Mouse (Mus musculus) lung, embryonic 14.5 days (tissue): ENCODE results near the gene Drd5. TPM values are rescaled to one million over a fixed set of nuclear protein-coding genes. Genes with fewer than 3 reads are reported as not detected.

Experiments used
- ATAC-seq: fragments of 200-750 bp; cut with Nextera tagmentation; 2 replicates; pipeline ENCODE4 v1.8.0; 2017; ENCODE audit warnings: mild to moderate bottlenecking, moderate TSS enrichment, moderate library complexity; ENCODE audit not compliant: insufficient read depth
- DNase-seq: peaks from one replicate; pipeline ENCODE4 v3.0.0-alpha.2; 2015
- H3K27ac ChIP-seq: fragments of 300-500 bp; sonication (generic); 2 replicates; pipeline ENCODE4 v1.5.1; 2014; ENCODE audit warnings: low read depth, mild to moderate bottlenecking, moderate library complexity
- H3K27me3 ChIP-seq: fragments of 300-500 bp; sonication (generic); 2 replicates; pipeline ENCODE4 v1.6.1; 2014; ENCODE audit warnings: low read length, control low read depth; ENCODE audit not compliant: insufficient read depth
- H3K36me3 ChIP-seq: fragments of 300-500 bp; sonication (generic); 2 replicates; pipeline ENCODE4 v1.6.1; 2014; ENCODE audit warnings: control low read depth; ENCODE audit not compliant: insufficient read depth
- H3K4me1 ChIP-seq: fragments of 300-500 bp; sonication (generic); 2 replicates; pipeline ENCODE4 v1.6.1; 2014; ENCODE audit warnings: antibody characterized with exemption, control low read depth; ENCODE audit not compliant: insufficient read depth
- H3K4me2 ChIP-seq: fragments of 300-500 bp; sonication (generic); 2 replicates; pipeline ENCODE4 v1.6.1; 2014; ENCODE audit warnings: mild to moderate bottlenecking
- H3K4me3 ChIP-seq: fragments of 300-500 bp; sonication (generic); 2 replicates; pipeline ENCODE4 v1.5.1; 2014; ENCODE audit warnings: low read depth, low read length
- H3K9ac ChIP-seq: fragments of 300-500 bp; sonication (generic); 2 replicates; pipeline ENCODE4 v1.6.1; 2014
- H3K9me3 ChIP-seq: fragments of 300-500 bp; sonication (generic); 2 replicates; pipeline ENCODE4 v1.6.1; 2016; ENCODE audit warnings: low read depth, low read length, control low read depth
- CTCF ChIP-seq: IDR thresholded peaks from 2 replicates; pipeline ENCODE4 v1.5.1; 2016; ENCODE audit warnings: antibody characterized with exemption, low read depth
- WGBS: fragments of 180-500 bp; shearing (Covaris S2); extraction: QIAGEN DNeasy Blood & Tissue Kit; methylation state at CpG from one replicate; pipeline ENCODE4 v1.1.7; 2014; 5-methylcytosine and 5-hydroxymethylcytosine counted together
- polyA plus RNA-seq: library from polyadenylated mRNA; unstranded; fragments of >200 nt; fragmentation: Nextera tagmentation; extraction: Ambion mirVana; gene quantifications from 2 replicates; pipeline ENCODE4 v1.2.1, GENCODE M21; 2014

The Drd5 gene
- polyA plus RNA-seq, 1 experiment from 2014 or later: not detected

- Histone ChIP-seq H3K27ac (no peak overlapping the region), H3K4me3 (no peak overlapping the region), H3K9me3 (no peaks in the 10 kb centered on the region), H3K4me2 (no peak overlapping the region; the same call in 1 of the 2 replicates), H3K9ac (no peak overlapping the region), H3K36me3 (no peaks in the 10 kb centered on the region), H3K4me1 (no peaks in the 10 kb centered on the region), H3K27me3 (peaks cover 46% of the 10 kb centered on the region)
- no peak for TF ChIP-seq CTCF
- 13% methylated on average over 12 of the region's 12 CpGs for WGBS
- ATAC-seq: no peak
- DNase-seq: no peak
Measured at GRCm38 (mm10) chr5:38277936-38278600, 41.1 kb upstream of the Drd5 start.

GRCm38 (mm10) chr5:38280075-38280474, 39.1 kb upstream of the Drd5 start:
- no peaks in the 10 kb centered on the region for H3K9me3 ChIP-seq
- H3K4me1 ChIP-seq: no peaks in the 10 kb centered on the region
- H3K9ac ChIP-seq: no peak overlapping the region
- no peak overlapping the region for H3K4me2 ChIP-seq
- no peak for DNase-seq
- WGBS: 18% methylated on average over 1 of the region's 1 CpGs
- ATAC-seq: no peak
- no peak overlapping the region for H3K27ac ChIP-seq
- no peak overlapping the region for H3K4me3 ChIP-seq
- no peak for TF ChIP-seq CTCF
- no peaks in the 10 kb centered on the region for H3K36me3 ChIP-seq
- H3K27me3 ChIP-seq: peaks cover 44% of the 10 kb centered on the region

GRCm38 (mm10) chr5:38285724-38286123, 33.4 kb upstream of the Drd5 start:
- Histone ChIP-seq H3K9me3 (no peaks in the 10 kb centered on the region), H3K27me3 (no peaks in the 10 kb centered on the region), H3K4me2 (no peak overlapping the region), H3K27ac (no peak overlapping the region), H3K9ac (no peak overlapping the region), H3K4me1 (no peaks in the 10 kb centered on the region), H3K4me3 (no peak overlapping the region), H3K36me3 (no peaks in the 10 kb centered on the region)
- no peak for ATAC-seq
- 60% methylated on average over 9 of the region's 9 CpGs for WGBS
- no peak for DNase-seq
- TF ChIP-seq CTCF: no peak

- no peak overlapping the region for H3K9ac ChIP-seq
- no peaks in the 10 kb centered on the region for H3K27me3 ChIP-seq
- H3K4me1 ChIP-seq: no peaks in the 10 kb centered on the region
- H3K36me3 ChIP-seq: no peaks in the 10 kb centered on the region
- TF ChIP-seq CTCF: no peak
- H3K4me3 ChIP-seq: no peak overlapping the region
- DNase-seq (no peak), ATAC-seq (no peak)
- WGBS: 80% methylated on average over 3 of the region's 3 CpGs
- no peak overlapping the region for H3K27ac ChIP-seq
- no peaks in the 10 kb centered on the region for H3K9me3 ChIP-seq
- no peak overlapping the region for H3K4me2 ChIP-seq
Measured at GRCm38 (mm10) chr5:38288476-38288875, 30.7 kb upstream of the Drd5 start.

- TF ChIP-seq CTCF: no peak
- DNase-seq: no peak
- no peak overlapping the region for H3K4me3 ChIP-seq
- H3K9ac ChIP-seq: no peak overlapping the region
- WGBS: 85% methylated on average over 12 of the region's 12 CpGs
- H3K27me3 ChIP-seq: no peaks in the 10 kb centered on the region
- H3K9me3 ChIP-seq: no peaks in the 10 kb centered on the region
- H3K4me1 ChIP-seq: no peaks in the 10 kb centered on the region
- H3K4me2 ChIP-seq: no peak overlapping the region
- no peak overlapping the region for H3K27ac ChIP-seq
- H3K36me3 ChIP-seq: no peaks in the 10 kb centered on the region
- ATAC-seq: no peak
Measured at GRCm38 (mm10) chr5:38301761-38302411, 17.3 kb upstream of the Drd5 start.

- ATAC-seq (no peak), DNase-seq (no peak)
- no peaks in the 10 kb centered on the region for H3K36me3 ChIP-seq
- H3K4me1 ChIP-seq: no peaks in the 10 kb centered on the region
- no peak overlapping the region for H3K4me2 ChIP-seq
- H3K9me3 ChIP-seq: no peaks in the 10 kb centered on the region
- H3K27ac ChIP-seq: no peak overlapping the region
- H3K4me3 ChIP-seq: no peak overlapping the region
- TF ChIP-seq CTCF: no peak
- WGBS: 45% methylated on average over 12 of the region's 12 CpGs
- H3K27me3 ChIP-seq: no peaks in the 10 kb centered on the region
- no peak overlapping the region for H3K9ac ChIP-seq
Measured at GRCm38 (mm10) chr5:38302651-38303050, 16.5 kb upstream of the Drd5 start.

- Histone ChIP-seq H3K4me1 (no peaks in the 10 kb centered on the region), H3K27ac (no peak overlapping the region), H3K9ac (no peak overlapping the region), H3K27me3 (no peaks in the 10 kb centered on the region), H3K9me3 (no peaks in the 10 kb centered on the region), H3K4me2 (no peak overlapping the region), H3K36me3 (no peaks in the 10 kb centered on the region), H3K4me3 (no peak overlapping the region)
- no peak for TF ChIP-seq CTCF
- no peak for ATAC-seq
- 74% methylated on average over 2 of the region's 2 CpGs for WGBS
- DNase-seq: no peak
Measured at GRCm38 (mm10) chr5:38305241-38305640, 13.9 kb upstream of the Drd5 start.
